Mouse (Mus musculus) embryo, embryonic 9.5 days (tissue): ENCODE data around the gene Ier2.

ENCODE experiments used
- DNase-seq: peaks from one replicate; pipeline ENCODE4 v3.0.0-alpha.2; 2017; ENCODE audit errors: extremely low spot score

Ier2 gene

DNA sequence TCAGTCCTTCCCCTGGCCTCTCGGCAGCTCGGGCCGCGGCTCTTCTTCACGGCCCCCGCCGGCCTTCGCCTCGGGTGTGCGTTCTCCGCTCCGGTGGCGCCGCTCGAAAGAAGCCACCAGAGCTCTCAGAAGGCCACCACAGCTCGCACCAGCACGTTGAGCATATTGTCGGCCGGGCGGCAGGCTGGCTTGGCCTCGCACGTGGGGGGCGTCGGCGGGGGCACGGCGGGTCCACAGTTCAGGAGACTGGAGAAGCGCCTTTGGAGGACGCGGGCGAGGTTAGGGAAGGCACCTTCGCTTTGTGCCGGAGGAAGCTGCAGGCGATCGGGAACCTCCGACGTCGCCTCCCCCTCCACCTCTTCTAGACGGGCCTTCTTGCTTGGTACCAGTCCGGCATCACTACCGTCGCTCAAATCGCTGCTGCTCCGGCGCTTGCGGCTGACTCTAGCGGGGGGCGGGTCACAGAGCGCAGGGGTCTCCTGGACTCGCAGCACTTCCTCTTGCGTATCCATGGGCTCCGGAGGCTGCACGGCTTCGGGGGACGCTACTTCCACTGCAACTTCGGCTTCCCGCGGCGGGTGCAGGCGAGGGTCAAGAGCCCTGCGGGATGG, 586 bp downstream of the Ier2 start:
- DNase-seq = no peak

GRCm38 (mm10) chr8:84661458-84661871, 1.2 kb downstream of the Ier2 start:
- DNase-seq = peak; percentile 83

DNA sequence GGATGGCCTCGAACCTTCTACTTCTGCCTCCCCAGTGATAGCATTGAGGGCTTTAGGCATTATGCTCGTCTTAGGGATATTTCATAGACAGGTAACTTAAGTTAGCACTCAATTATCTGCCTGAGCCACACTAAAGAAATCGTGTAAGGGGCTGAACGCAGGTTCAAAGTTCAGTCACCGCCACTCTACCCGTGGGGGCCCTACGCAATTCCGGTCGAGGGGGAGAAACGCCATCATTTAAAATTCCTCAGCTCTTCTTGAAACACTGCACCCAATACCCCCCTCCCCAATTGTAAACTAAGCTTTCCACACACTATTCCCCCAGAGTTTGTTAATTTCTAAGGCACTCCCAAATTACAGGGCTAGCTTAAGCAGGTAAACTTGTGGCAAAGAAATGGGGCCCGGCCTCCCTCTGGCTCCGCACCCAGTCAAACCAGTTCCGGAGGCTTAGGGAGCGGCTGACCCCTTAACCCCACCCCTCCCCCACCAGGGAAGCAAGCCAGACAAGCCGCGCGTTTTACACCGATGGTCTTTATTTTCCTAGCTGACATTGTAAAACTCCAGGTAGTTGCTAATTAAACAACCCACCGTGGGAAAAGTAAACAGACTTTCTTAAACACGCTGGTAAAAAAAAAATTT, 1.7 kb downstream of the Ier2 start:
- DNase-seq = no peak

- DNase-seq = peak; percentile 89
These were observed 2.5 kb downstream of the Ier2 start for GRCm38 (mm10) chr8:84659936-84660818.

DNA sequence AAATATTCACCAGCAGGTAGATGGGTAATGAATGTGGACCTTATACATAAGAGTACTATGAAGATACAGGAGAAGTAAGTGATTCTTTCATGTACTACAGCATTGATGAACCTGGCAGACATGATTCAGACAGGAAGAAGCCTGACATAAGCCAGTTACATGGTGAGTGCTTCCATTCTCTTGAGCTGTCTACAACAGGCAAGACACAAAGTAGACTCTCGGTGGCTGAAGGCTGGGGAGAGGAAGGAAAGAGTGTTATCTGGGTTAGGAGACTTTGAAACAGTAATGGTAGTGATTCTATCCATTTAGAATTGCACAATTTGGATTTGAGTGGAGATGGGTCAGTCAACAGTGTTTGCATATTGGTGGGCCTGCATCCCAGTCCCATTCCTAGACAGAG, 3.7 kb downstream of the Ier2 start:
- no peak for DNase-seq

- no peak for DNase-seq
These were observed 5.0 kb downstream of the Ier2 start for GRCm38 (mm10) chr8:84657680-84658079.

- no peak for DNase-seq
These were observed 5.4 kb downstream of the Ier2 start for GRCm38 (mm10) chr8:84657203-84657602.

GRCm38 (mm10) chr8:84656641-84657126, 6.0 kb downstream of the Ier2 start:
- DNase-seq = peak; percentile 82

DNA sequence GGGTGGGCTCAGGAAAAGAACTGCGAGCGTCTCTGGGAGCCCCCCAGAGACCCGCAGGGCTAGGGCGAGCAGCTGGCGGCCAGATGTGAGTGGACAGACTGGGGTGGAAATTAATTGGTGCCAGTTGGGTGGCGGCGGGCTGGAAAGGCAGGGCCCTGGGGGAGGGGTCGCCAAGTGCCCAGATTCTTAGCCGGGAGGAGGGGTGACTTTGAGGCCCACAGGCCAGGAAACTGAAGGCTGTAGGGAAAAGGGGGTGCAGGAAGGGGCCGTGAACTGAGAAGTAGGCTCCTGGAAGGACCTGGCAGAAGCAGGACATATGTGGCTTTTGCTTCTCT, 6.5 kb downstream of the Ier2 start:
- peak; percentile 88 for DNase-seq

DNA sequence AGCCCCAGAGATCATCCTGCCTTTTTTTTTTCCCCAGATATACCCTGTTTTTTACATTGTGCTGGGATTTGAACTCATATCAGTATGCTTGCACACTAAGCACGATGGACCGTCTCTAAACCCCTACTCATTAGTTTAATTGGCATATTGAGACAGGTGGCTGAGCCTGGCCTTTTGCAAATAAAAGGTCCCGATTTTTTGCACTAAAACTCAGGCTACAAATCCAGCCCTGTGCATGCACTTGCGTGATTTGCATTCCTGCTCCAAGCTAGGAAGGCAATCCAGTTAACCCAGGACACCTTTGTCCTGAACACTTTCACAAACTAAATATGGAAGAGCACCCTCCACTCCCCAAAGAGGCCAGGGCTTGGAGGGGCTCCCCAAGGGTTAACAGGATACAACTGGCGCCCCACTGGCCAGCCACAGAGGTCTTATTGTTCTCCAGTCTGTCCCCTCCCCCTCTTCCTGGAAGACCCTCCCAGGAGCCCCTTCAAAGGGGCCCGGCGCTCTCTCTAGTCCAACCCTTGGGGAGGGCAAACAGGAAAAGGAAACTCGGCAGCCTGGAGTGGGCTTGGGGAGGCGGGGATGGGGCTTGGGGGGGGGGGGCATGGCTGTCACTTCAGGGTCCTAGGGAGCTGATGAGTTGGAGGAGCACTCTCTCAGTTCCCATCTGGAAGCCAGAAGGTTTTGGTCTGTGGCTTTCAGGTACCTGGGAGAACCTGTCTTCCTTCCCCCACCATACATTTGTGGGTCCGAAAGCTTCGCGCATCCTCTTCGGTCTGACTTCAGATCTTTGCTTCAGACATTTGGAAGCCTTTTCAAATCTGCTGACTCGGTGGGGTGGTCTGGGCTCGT, 7.1 kb downstream of the Ier2 start:
- peak; percentile 89 for DNase-seq

GRCm38 (mm10) chr8:84654597-84654996, 8.1 kb downstream of the Ier2 start:
- DNase-seq = peak; percentile 56

DNA sequence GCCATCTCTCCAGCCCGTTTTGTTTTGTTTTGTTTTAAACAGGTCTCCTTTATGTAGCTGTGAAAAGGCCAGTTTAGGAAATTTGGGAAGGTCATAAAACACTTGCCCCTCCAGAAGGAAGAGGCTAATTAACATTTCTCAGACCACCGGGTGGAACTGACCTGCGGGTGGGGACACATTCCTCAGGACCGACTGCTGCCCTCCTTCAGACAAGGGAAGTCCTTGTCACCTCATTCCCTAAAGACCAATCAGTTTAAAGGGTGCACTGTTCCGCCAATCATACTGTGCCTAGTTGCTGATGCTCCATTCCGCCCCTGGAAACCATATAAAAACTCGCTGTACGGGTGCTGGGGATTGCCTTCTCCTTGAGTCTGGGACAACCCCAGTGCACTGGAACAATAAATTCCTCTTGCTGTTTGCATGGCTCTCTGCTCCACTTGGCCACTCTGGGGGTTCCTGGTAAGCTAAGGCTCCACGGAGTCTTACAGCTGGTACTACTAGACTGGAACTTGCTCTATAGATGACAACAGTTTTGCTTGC, 9.5 kb downstream of the Ier2 start:
- no peak for DNase-seq

GRCm38 (mm10) chr8:84650213-84650612, 12.4 kb downstream of the Ier2 start:
- DNase-seq = no peak

GRCm38 (mm10) chr8:84647461-84647901, 15.2 kb downstream of the Ier2 start:
- DNase-seq = peak; percentile 87

- no peak for DNase-seq
These were observed 15.9 kb downstream of the Ier2 start for GRCm38 (mm10) chr8:84646800-84647199.

DNA sequence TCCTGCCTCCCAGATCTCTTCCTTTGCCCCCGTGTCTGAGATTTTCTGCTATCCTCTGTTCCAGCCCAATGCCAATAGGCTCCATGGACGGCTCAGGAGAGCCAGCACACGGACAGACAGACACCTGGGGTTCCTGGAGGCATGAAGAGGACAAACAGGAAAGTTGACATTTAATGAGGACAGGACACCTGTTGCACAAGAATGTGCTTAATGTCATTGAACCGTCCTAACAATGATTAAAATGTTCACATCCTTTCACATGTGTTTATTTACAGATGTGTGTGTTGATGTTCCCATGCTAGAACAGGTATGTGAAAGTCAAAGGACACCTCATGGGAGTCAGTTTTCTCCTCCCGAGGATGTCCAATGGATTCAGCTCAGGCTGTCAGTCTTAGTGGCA, 19.6 kb downstream of the Ier2 start:
- DNase-seq = no peak

GRCm38 (mm10) chr8:84641578-84642361, 20.9 kb downstream of the Ier2 start:
- no peak for DNase-seq

DNA sequence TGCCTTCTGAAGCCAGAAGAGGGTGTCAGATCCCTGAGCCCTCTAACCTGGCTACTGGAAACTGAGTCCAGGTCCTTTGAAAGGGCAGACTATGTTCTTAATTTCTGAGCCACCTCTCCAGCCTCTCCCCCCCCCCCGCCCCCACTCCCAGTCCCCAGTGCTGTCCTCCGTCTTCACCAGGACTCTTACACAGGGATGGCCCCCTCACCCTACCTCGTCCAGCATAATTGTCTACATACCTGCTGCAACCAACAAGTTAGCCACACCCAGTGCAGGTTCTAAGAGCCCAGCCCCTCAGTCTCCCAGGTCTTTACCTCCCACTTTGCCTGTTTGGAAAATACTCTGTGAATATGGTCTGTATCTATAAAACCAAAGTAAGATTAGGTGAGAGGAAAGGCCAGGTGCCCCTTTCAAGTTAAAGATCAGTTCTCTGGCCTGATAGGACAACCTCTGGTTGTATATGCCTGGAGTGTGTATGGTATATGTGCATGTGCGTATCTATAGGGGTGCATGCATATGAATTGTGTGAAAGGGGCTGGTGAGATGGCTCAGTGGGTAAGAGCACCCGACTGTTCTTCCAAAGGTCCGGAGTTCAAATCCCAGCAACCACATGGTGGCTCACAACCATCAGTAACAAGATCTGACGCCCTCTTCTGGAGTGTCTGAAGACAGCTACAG, 21.9 kb downstream of the Ier2 start:
- no peak for DNase-seq

- DNase-seq = no peak
These were observed 22.6 kb downstream of the Ier2 start for GRCm38 (mm10) chr8:84640010-84640588.
